Mouse (Mus musculus) lung, adult 2 months (tissue): ENCODE results near the gene Olfr1324. TPM values are rescaled to one million over a fixed set of nuclear protein-coding genes. Genes with fewer than 3 reads are reported as not detected.

ENCODE experiments used
- DNase-seq: peaks from one replicate; pipeline ENCODE4 v3.0.0; 2022
- H3K4me1 ChIP-seq: fragments of 200-500 bp; 2 replicates; pipeline ENCODE4 v1.6.1; 2011; ENCODE audit warnings: low read length; ENCODE audit not compliant: control insufficient read depth, insufficient read depth
- H3K4me3 ChIP-seq: fragments of 200-500 bp; replicated peaks from 2 replicates; pipeline ENCODE3; 2011; ENCODE audit warnings: low read depth, mild to moderate bottlenecking, control low read depth, low read length; ENCODE audit errors: extremely low read depth
- CTCF ChIP-seq: fragments of 200-500 bp; IDR thresholded peaks from 2 replicates; pipeline ENCODE4 v1.5.1; 2011; ENCODE audit warnings: mild to moderate bottlenecking, low read length, control low read depth; ENCODE audit not compliant: insufficient read depth
- POLR2A ChIP-seq: fragments of 200-500 bp; IDR thresholded peaks from 2 replicates; pipeline ENCODE4 v1.6.1; 2011; ENCODE audit warnings: low read depth, mild to moderate bottlenecking, control low read depth, low read length, borderline replicate concordance; ENCODE audit errors: extremely low read depth
- WGBS: fragments of 180-500 bp; shearing (Covaris S2); methylation state at CpG from one replicate; pipeline ENCODE4 v1.1.7; 2018; 5-methylcytosine and 5-hydroxymethylcytosine counted together
- polyA plus RNA-seq: library from polyadenylated mRNA; depleted of rRNA; stranded (reverse); fragments of >200 nt; gene quantifications from 2 replicates; pipeline ENCODE4 v1.2.3, GENCODE M21; 2012

The Olfr1324 gene
- polyA plus RNA-seq, 1 experiment = not detected

- 89% methylated on average over 1 of the region's 1 CpGs for WGBS
- H3K4me1 ChIP-seq = no peaks in the 10 kb centered on the region
- TF ChIP-seq POLR2A = no peak
- TF ChIP-seq CTCF = no peak
- H3K4me3 ChIP-seq = no peak overlapping the region
- DNase-seq = no peak
Observed at GRCm38 (mm10) chrX:50374978-50375377, 53.3 kb downstream of the Olfr1324 start.
